Mouse (Mus musculus): Measurements from ENCODE around the gene Gimap5. TPM values are rescaled to one million over a fixed set of nuclear protein-coding genes. Genes with fewer than 3 reads are reported as not detected.

Gene Gimap5
- 9.0 and 10.7 TPM in 2 replicates for polyA plus RNA-seq (2014; fragmentation: Nextera tagmentation; extraction: Ambion mirVana)

- ATAC-seq (replicated peaks; ENCODE audit: low FRiP score, low TSS enrichment, low read depth) (no peak), DNase-seq (ENCODE audit: low spot score) (peak; percentile 71)
- peak within 1 kb of the TSS; percentile 13; the same call in 1 of the 2 replicates for H3K4me2 ChIP-seq (ENCODE audit: low read length)
- H3K4me1 ChIP-seq (replicated peaks; ENCODE audit: control insufficient read depth, insufficient read depth, low read length), result peaks cover 10% of the 10 kb centered on the region; the same call in 1 of the 2 replicates
- no peaks in the 10 kb centered on the region for H3K36me3 ChIP-seq (ENCODE audit: control insufficient read depth, insufficient read depth, low read length)
- 47% methylated on average over 16 of the region's 16 CpGs for WGBS
- H3K9ac ChIP-seq (ENCODE audit: low read length), result no peak within 1 kb of the TSS
- no peak within 1 kb of the TSS for H3K4me3 ChIP-seq (ENCODE audit: low read depth, low read length)
- peak within 1 kb of the TSS; percentile 57; the same call in 1 of the 2 replicates for H3K27ac ChIP-seq (ENCODE audit: low read depth)
- H3K9me3 ChIP-seq (ENCODE audit: control insufficient read depth, low read length), result no peaks in the 10 kb centered on the region
- peaks cover 16% of the 10 kb centered on the region for H3K27me3 ChIP-seq (replicated peaks; ENCODE audit: control insufficient read depth, insufficient read depth, low read length)
Observed at GRCm38 (mm10) chr6:48745959-48746889, at the start of gene Gimap5. Gene Gimap5 (plus strand): TSS chr6:48746197.

- no peaks in the 10 kb centered on the region for H3K9me3 ChIP-seq (ENCODE audit: control insufficient read depth, low read length)
- no peak overlapping the region for H3K4me3 ChIP-seq (ENCODE audit: low read depth, low read length)
- H3K36me3 ChIP-seq (ENCODE audit: control insufficient read depth, insufficient read depth, low read length), result no peaks in the 10 kb centered on the region
- no peak overlapping the region for H3K27ac ChIP-seq (ENCODE audit: low read depth)
- H3K4me2 ChIP-seq (ENCODE audit: low read length), result no peak overlapping the region
- WGBS, result 79% methylated on average over 4 of the region's 4 CpGs
- no peaks in the 10 kb centered on the region for H3K27me3 ChIP-seq (replicated peaks; ENCODE audit: control insufficient read depth, insufficient read depth, low read length)
- H3K4me1 ChIP-seq (replicated peaks; ENCODE audit: control insufficient read depth, insufficient read depth, low read length), result no peaks in the 10 kb centered on the region; the same call in 1 of the 2 replicates
- DNase-seq (ENCODE audit: low spot score) (peak; percentile 49), ATAC-seq (replicated peaks; ENCODE audit: low FRiP score, low TSS enrichment, low read depth) (no peak)
- no peak overlapping the region for H3K9ac ChIP-seq (ENCODE audit: low read length)
Observed at GRCm38 (mm10) chr6:48696830-48697554, 49.0 kb upstream of the Gimap5 start.

GRCm38 (mm10) chr6:48697555-48697930 lies 48.5 kb upstream of the Gimap5 start:
- H3K36me3 ChIP-seq (ENCODE audit: control insufficient read depth, insufficient read depth, low read length), result no peaks in the 10 kb centered on the region
- ATAC-seq (replicated peaks; ENCODE audit: low FRiP score, low TSS enrichment, low read depth), result no peak
- no peaks in the 10 kb centered on the region for H3K27me3 ChIP-seq (replicated peaks; ENCODE audit: control insufficient read depth, insufficient read depth, low read length)
- no peak for DNase-seq (ENCODE audit: low spot score)
- no peak overlapping the region for H3K4me2 ChIP-seq (ENCODE audit: low read length)
- H3K9ac ChIP-seq (ENCODE audit: low read length), result no peak overlapping the region
- no peaks in the 10 kb centered on the region for H3K9me3 ChIP-seq (ENCODE audit: control insufficient read depth, low read length)
- no peak overlapping the region for H3K27ac ChIP-seq (ENCODE audit: low read depth)
- 42% methylated on average over 1 of the region's 1 CpGs for WGBS
- no peaks in the 10 kb centered on the region; the same call in 1 of the 2 replicates for H3K4me1 ChIP-seq (replicated peaks; ENCODE audit: control insufficient read depth, insufficient read depth, low read length)
- no peak overlapping the region for H3K4me3 ChIP-seq (ENCODE audit: low read depth, low read length)

DNA sequence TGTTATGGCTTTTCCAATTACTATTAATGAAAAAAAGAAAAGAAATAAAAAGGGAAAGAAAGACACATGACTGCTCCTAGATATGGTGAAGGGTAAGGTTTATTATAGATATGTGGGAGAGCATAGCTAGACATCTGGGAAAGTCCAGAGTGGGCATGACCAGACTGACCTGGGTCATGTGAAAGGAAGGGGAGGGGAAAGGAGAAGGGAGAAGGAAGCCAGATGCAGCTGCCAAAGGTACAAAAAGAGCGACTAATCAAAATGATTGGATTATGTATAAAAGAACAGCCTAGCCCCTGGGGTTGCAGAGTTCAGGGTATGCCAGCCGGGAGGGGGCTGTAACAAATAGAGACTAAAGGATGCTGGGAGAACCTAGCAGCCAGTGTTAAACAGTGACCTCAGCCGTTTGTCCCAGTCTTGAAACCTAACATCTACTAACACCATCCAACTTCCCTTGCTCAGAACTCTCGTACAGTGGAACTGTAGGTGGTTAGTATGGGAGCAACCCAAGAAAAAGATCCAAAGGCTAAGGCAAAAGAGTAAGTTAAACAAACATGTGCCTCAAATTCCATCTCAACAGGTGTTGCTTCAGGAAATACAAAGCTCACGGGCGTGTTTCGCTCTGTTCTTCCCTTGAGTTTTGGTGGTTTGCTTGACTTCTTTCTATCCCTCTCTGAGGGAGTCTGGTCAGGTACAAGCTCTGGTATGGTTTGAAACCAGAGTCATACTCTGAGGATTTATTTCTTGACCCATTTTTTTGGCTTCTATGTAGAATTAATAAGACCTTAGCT lies 47.7 kb upstream of the Gimap5 start:
- H3K9ac ChIP-seq (ENCODE audit: low read length), result no peak overlapping the region
- no peaks in the 10 kb centered on the region for H3K9me3 ChIP-seq (ENCODE audit: control insufficient read depth, low read length)
- no peaks in the 10 kb centered on the region; the same call in 1 of the 2 replicates for H3K4me1 ChIP-seq (replicated peaks; ENCODE audit: control insufficient read depth, insufficient read depth, low read length)
- H3K4me2 ChIP-seq (ENCODE audit: low read length), result no peak overlapping the region
- ATAC-seq (replicated peaks; ENCODE audit: low FRiP score, low TSS enrichment, low read depth) (no peak), DNase-seq (ENCODE audit: low spot score) (peak; percentile 43)
- no peak overlapping the region for H3K4me3 ChIP-seq (ENCODE audit: low read depth, low read length)
- H3K27ac ChIP-seq (ENCODE audit: low read depth), result no peak overlapping the region
- no peaks in the 10 kb centered on the region for H3K27me3 ChIP-seq (replicated peaks; ENCODE audit: control insufficient read depth, insufficient read depth, low read length)
- WGBS, result 87% methylated on average over 7 of the region's 7 CpGs
- no peaks in the 10 kb centered on the region for H3K36me3 ChIP-seq (ENCODE audit: control insufficient read depth, insufficient read depth, low read length)

DNA sequence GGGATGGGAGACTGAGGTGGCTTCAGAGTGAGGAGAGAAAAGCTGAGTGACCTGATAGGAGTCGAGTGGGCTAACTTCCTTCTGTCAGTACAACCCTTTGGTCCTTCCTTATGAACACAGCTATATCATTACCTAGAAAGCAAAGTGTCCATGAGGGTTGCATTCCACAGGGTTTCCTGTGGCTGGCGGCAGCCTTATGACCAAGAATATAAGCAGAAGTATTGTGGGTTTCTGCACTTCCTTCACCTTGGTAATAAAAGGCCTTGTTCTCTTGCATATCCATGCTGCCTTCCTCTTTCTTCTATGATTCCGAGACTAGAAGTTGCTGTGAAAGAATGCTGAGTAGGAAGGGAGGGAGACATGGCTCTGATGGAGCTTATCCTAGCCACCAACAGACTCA lies 47.1 kb upstream of the Gimap5 start:
- Histone ChIP-seq H3K36me3 (ENCODE audit: control insufficient read depth, insufficient read depth, low read length) (no peaks in the 10 kb centered on the region), H3K4me2 (ENCODE audit: low read length) (no peak overlapping the region), H3K4me1 (replicated peaks; ENCODE audit: control insufficient read depth, insufficient read depth, low read length) (no peaks in the 10 kb centered on the region; the same call in 1 of the 2 replicates), H3K27ac (ENCODE audit: low read depth) (no peak overlapping the region), H3K9me3 (ENCODE audit: control insufficient read depth, low read length) (no peaks in the 10 kb centered on the region), H3K9ac (ENCODE audit: low read length) (no peak overlapping the region), H3K27me3 (replicated peaks; ENCODE audit: control insufficient read depth, insufficient read depth, low read length) (no peaks in the 10 kb centered on the region), H3K4me3 (ENCODE audit: low read depth, low read length) (no peak overlapping the region)
- no peak for DNase-seq (ENCODE audit: low spot score)
- ATAC-seq (replicated peaks; ENCODE audit: low FRiP score, low TSS enrichment, low read depth), result no peak
- WGBS, result 81% methylated on average over 3 of the region's 3 CpGs

DNA sequence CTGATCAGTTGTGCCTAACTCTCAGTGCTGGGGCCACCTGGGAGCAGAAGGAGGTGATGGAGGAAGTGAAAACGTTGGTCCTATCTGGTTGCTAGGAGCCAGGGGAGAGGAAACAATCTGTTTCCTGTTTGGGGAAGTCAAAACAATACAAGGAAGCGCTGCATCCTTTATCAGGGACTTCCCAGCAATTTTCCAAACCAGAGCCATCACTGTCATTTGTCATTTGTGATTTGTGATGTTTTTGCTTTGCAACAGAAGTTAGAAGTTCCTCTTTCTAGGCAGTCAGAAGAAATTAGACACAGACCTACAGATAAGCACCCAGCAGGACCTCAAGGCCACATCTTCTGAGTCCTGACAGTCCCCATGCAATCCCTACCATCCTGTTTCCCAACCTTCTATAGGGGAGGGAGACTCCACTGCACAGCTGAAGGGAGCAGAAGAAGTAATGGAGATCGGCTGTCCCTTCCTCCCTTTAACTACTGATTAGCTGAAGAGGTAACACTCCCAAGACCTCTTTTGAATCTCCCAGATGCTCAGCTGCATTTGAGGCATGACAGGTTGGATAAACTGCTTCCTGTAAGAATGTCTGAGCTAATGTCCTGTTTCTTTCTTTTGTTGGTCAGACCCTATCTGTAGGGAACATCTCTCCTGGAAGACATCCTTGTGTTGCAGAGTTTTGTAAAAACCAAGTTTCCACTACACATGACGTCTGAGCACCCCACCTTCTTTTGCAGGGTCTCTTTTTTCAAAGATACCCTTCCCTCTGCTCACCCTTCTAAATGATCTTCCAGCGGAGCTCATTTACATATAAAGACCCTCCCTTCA lies 45.5 kb upstream of the Gimap5 start:
- DNase-seq (ENCODE audit: low spot score), result peak; percentile 45
- H3K36me3 ChIP-seq (ENCODE audit: control insufficient read depth, insufficient read depth, low read length), result no peaks in the 10 kb centered on the region
- no peaks in the 10 kb centered on the region; the same call in 1 of the 2 replicates for H3K4me1 ChIP-seq (replicated peaks; ENCODE audit: control insufficient read depth, insufficient read depth, low read length)
- H3K27me3 ChIP-seq (replicated peaks; ENCODE audit: control insufficient read depth, insufficient read depth, low read length), result no peaks in the 10 kb centered on the region
- WGBS, result 43% methylated on average over 5 of the region's 5 CpGs
- no peak overlapping the region for H3K4me3 ChIP-seq (ENCODE audit: low read depth, low read length)
- H3K9me3 ChIP-seq (ENCODE audit: control insufficient read depth, low read length), result no peaks in the 10 kb centered on the region
- peak overlapping the region; percentile 12 for H3K27ac ChIP-seq (ENCODE audit: low read depth)
- no peak overlapping the region for H3K9ac ChIP-seq (ENCODE audit: low read length)
- no peak for ATAC-seq (replicated peaks; ENCODE audit: low FRiP score, low TSS enrichment, low read depth)
- no peak overlapping the region for H3K4me2 ChIP-seq (ENCODE audit: low read length)

DNA sequence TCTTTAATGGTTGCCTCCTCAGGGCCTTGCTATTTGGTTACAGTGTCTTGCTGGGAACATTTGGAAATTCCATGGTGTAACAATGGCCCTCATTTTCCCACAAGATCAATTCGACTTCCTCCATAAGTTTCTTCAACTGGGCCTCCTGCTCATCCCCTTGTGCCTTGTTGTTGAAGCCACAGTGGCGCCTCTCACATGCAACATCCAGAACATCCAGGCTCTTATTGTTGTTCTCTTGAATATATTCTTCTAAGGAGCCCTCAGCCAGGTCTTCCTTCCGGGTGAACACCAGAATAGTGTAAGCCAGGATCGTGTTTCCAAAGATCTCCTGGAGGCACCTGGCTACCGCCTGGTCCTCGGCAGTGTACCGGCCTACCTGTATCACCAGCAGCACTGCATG lies 43.9 kb upstream of the Gimap5 start:
- Histone ChIP-seq H3K4me3 (ENCODE audit: low read depth, low read length) (no peak overlapping the region), H3K4me1 (replicated peaks; ENCODE audit: control insufficient read depth, insufficient read depth, low read length) (no peaks in the 10 kb centered on the region; the same call in 1 of the 2 replicates), H3K9ac (ENCODE audit: low read length) (no peak overlapping the region), H3K27ac (ENCODE audit: low read depth) (no peak overlapping the region), H3K4me2 (ENCODE audit: low read length) (no peak overlapping the region), H3K9me3 (ENCODE audit: control insufficient read depth, low read length) (no peaks in the 10 kb centered on the region), H3K36me3 (ENCODE audit: control insufficient read depth, insufficient read depth, low read length) (no peaks in the 10 kb centered on the region), H3K27me3 (replicated peaks; ENCODE audit: control insufficient read depth, insufficient read depth, low read length) (no peaks in the 10 kb centered on the region)
- ATAC-seq (replicated peaks; ENCODE audit: low FRiP score, low TSS enrichment, low read depth), result no peak
- WGBS, result 89% methylated on average over 7 of the region's 7 CpGs
- DNase-seq (ENCODE audit: low spot score), result peak; percentile 50

Data from intestine, embryonic 14.5 days (tissue).